ENCODE assay signal across 13 mouse cellular contexts in the genomic region with DNA sequence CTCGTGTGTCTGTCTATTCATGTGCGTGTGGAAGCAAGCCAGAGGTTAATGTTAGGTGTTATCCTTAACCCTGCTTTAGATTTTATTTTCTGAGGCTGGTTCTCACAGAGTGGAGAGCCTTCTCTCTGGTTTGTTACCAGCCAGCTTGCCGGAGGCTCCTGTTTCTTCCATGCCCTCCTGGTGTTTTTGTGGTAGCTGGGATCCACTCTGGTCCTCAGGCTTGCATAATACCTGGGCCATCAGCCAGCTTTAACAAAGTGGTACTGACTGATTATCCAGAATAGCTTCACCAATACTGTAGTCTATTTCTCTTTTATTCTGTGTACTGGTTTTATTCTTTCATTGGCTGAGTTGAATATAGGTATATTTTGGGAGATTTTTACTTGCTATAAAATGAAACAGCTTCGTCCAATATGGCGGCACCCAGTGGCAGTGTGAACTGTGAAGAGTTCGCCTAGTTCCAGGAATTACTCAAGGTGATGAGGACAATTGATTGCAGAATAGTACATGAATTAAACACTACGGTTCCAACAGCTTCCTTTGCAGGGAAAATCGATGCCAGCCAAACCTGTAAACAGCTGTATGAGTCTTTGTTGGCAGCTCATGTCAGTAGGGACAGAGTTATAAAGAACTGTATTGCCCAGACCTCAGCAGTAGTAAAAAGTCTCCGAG. TPM values are rescaled to one million over a fixed set of nuclear protein-coding genes. Genes with fewer than 3 reads are reported as not detected.
DNase-seq lines count a peak whose midpoint lies in the region; ATAC-seq and TF ChIP-seq lines count a peak whose summit lies in the region.
"Had no signal": no experiment of that assay in that cellular context is flagged by ENCODE, and none has a peak within 500 bp of the region (broad histone marks: within the 10 kb centered on the region; RNA-seq: fewer than 3 reads in every experiment).

No protein-coding gene starts in this region.

- H3K9ac ChIP-seq in liver, postnatal 0 days (replicated peaks) = no peak overlapping the region
- H3K9ac ChIP-seq: embryonic facial prominence, embryonic 12.5 days had no signal

- peak overlapping the region; percentile 79 for H3K27ac ChIP-seq in liver, postnatal 0 days (ENCODE audit: low read depth)
- H3K27ac ChIP-seq in forebrain, embryonic 10.5 days = no peak overlapping the region
- H3K27ac ChIP-seq: embryonic facial prominence, embryonic 12.5 days had no signal

- peaks cover 15% of the 10 kb centered on the region for H3K36me3 ChIP-seq in liver, postnatal 0 days (replicated peaks; ENCODE audit: insufficient read depth, low read length)
- peaks cover 34% of the 10 kb centered on the region for H3K36me3 ChIP-seq in forebrain, embryonic 10.5 days (replicated peaks)

- TF ChIP-seq EP300 in liver, postnatal 0 days (IDR thresholded peaks at IDR 0.05; ENCODE audit: low read depth) = peak; percentile 74

- 77% methylated on average over 9 of the region's 9 CpGs for WGBS in liver, postnatal 0 days (ENCODE audit: insufficient replicate concordance)
- WGBS in forebrain, embryonic 10.5 days = 92% methylated on average over 9 of the region's 9 CpGs

- DNase-seq in adrenal gland, postnatal 10 days = peak; percentile 35
- no peak for DNase-seq in adrenal gland, adult 18-20 months (ENCODE audit: low spot score in 2 of 2)
- DNase-seq in heart, adult 18-20 months = peak; percentile 36 to 64
- no peak for DNase-seq in heart, postnatal 4 days
- DNase-seq in liver, postnatal 0 days = peak; percentile 32
- no peak for DNase-seq in liver
- DNase-seq in lung, postnatal 14 days = peak; percentile 60
- no peak for DNase-seq in forebrain, embryonic 10.5 days (ENCODE audit: extremely low spot score, low spot score)
- DNase-seq: right cerebral cortex, postnatal 25 days had no signal

- H3K4me1 ChIP-seq in liver, postnatal 0 days (ENCODE audit: insufficient read depth) = peaks cover 14% of the 10 kb centered on the region
- H3K4me1 ChIP-seq in forebrain, embryonic 10.5 days = peaks cover 10% of the 10 kb centered on the region; the same call in 1 of the 2 replicates
- H3K4me1 ChIP-seq: embryonic facial prominence, embryonic 12.5 days had no signal

- no peaks in the 10 kb centered on the region for H3K27me3 ChIP-seq in liver, postnatal 0 days (ENCODE audit: insufficient read depth, low read length)
- H3K27me3 ChIP-seq in forebrain, embryonic 10.5 days (ENCODE audit: poor library complexity, severe bottlenecking) = no peaks in the 10 kb centered on the region
- H3K27me3 ChIP-seq: embryonic facial prominence, embryonic 12.5 days; Patski had no signal

- no peak for TF ChIP-seq CTCF in liver, postnatal 0 days (IDR thresholded peaks at IDR 0.05; ENCODE audit: low read depth)

- ATAC-seq in liver, postnatal 0 days = peak; percentile 93
- ATAC-seq: inflammation-experienced regulatory T-cells, adult 6 months; Patski had no signal

- peak overlapping the region; percentile 36 for H3K4me2 ChIP-seq in liver, postnatal 0 days (ENCODE audit: low read depth, low read length)
- H3K4me2 ChIP-seq: embryonic facial prominence, embryonic 12.5 days had no signal

- no peak overlapping the region for H3K4me3 ChIP-seq in liver, postnatal 0 days (ENCODE audit: low read depth, low read length)
- H3K4me3 ChIP-seq in forebrain, embryonic 10.5 days = no peak overlapping the region
- H3K4me3 ChIP-seq: embryonic facial prominence, embryonic 12.5 days had no signal

- H3K9me3 ChIP-seq in liver, postnatal 0 days (ENCODE audit: low read length) = no peaks in the 10 kb centered on the region
- no peaks in the 10 kb centered on the region for H3K9me3 ChIP-seq in forebrain, embryonic 10.5 days
- H3K9me3 ChIP-seq: embryonic facial prominence, embryonic 12.5 days had no signal

RNA-seq across cellular contexts. Expression of a gene that starts 14.3 kb away (rescaled TPM):
- 10 to 100 TPM; 42.4 to 50.9 TPM for total RNA-seq in adrenal gland, postnatal 10 days (2021)
- total RNA-seq in adrenal gland, adult 18-20 months (2021) = 10 to 100 TPM; 62.9 to 67.4 TPM
- 10 to 100 TPM; 30.8 to 32.8 TPM for total RNA-seq in heart, adult 18-20 months (2021)
- total RNA-seq in heart, postnatal 4 days (2021) = 10 to 100 TPM; 28.1 to 28.4 TPM
- polyA plus RNA-seq in liver, postnatal 0 days (2015; fragmentation: Nextera tagmentation; extraction: Ambion mirVana) = 53.6 and 55.3 TPM in 2 replicates
- 28.4 and 32.2 TPM in 2 replicates for polyA plus RNA-seq in forebrain, embryonic 10.5 days (2016; fragmentation: Nextera tagmentation; extraction: Ambion mirVana)

RNA-seq across cellular contexts. Expression of a gene that starts 26.8 kb away (rescaled TPM):
- total RNA-seq in adrenal gland, postnatal 10 days (2021) = 10 to 100 TPM; 12.3 to 15.7 TPM
- 10 to 100 TPM; 11.6 to 12.3 TPM for total RNA-seq in adrenal gland, adult 18-20 months (2021)
- 1 to 10 TPM; 2.1 to 3.3 TPM for total RNA-seq in heart, adult 18-20 months (2021)
- 1 to 10 TPM; 4.8 to 6.6 TPM for total RNA-seq in heart, postnatal 4 days (2021)
- 0.42 and 0.75 TPM in 2 replicates for polyA plus RNA-seq in liver, postnatal 0 days (2015; fragmentation: Nextera tagmentation; extraction: Ambion mirVana)
- 13.0 and 13.9 TPM in 2 replicates for polyA plus RNA-seq in forebrain, embryonic 10.5 days (2016; fragmentation: Nextera tagmentation; extraction: Ambion mirVana)
- total RNA-seq: granulocyte monocyte progenitor cell, adult 5-6 weeks had no signal

Comparison
In these comparisons a context has a peak if more than half of its experiments do, and no peak if none do; other contexts are left out.
1. DNase-seq: peak in adrenal gland, postnatal 10 days (single experiment), heart, adult 18-20 months (2 of 2), liver, postnatal 0 days (single experiment) and lung, postnatal 14 days (single experiment); none in adrenal gland, adult 18-20 months (0 of 2), heart, postnatal 4 days (single experiment), liver (single experiment) and forebrain, embryonic 10.5 days (single experiment).